Comparison of ENCODE assay signal across 22 mouse cellular contexts in genomic region chr3:148681186-148681585, GRCm38 (mm10).
A peak's percentile ranks its signal among the peaks of the same experiment; 100 is the strongest.
DNase-seq lines count a peak whose midpoint lies in the region; ATAC-seq and TF ChIP-seq lines count a peak whose summit lies in the region.
"Had no signal": no experiment of that assay in that cellular context is flagged by ENCODE, and none has a peak within 500 bp of the region (broad histone marks: within the 10 kb centered on the region; RNA-seq: fewer than 3 reads in every experiment).

No protein-coding gene starts in this region.

- H3K9ac ChIP-seq in heart, embryonic 15.5 days, result no peak overlapping the region
- H3K9ac ChIP-seq in liver, adult 2 months (ENCODE audit: low read depth, low read length), result no peak overlapping the region
- H3K9ac ChIP-seq: embryonic facial prominence, embryonic 12.5 days; hindbrain, embryonic 12.5 days; limb, embryonic 15.5 days had no signal

- H3K27ac ChIP-seq in heart, embryonic 15.5 days, result peak overlapping the region; percentile 61
- H3K27ac ChIP-seq in heart, embryonic 10.5 days, result no peak overlapping the region
- peak overlapping the region; percentile 79 for H3K27ac ChIP-seq in liver, adult 2 months (replicated peaks; ENCODE audit: insufficient read depth, low read depth, low read length)
- H3K27ac ChIP-seq: embryonic facial prominence, embryonic 12.5 days; hindbrain, embryonic 12.5 days; limb, embryonic 10.5 days; limb, embryonic 15.5 days; stomach, postnatal 0 days had no signal

- H3K4me3 ChIP-seq in heart, embryonic 15.5 days, result no peak overlapping the region
- no peak overlapping the region for H3K4me3 ChIP-seq in heart, embryonic 10.5 days
- H3K4me3 ChIP-seq in liver, adult 2 months (ENCODE audit: insufficient read depth, low read depth, low read length), result no peak overlapping the region
- H3K4me3 ChIP-seq: embryonic facial prominence, embryonic 12.5 days; hindbrain, embryonic 12.5 days; limb, embryonic 10.5 days; limb, embryonic 15.5 days had no signal

- 28% methylated on average over 2 of the region's 2 CpGs for WGBS in heart, embryonic 15.5 days
- WGBS in heart, embryonic 10.5 days, result 59% methylated on average over 2 of the region's 2 CpGs
- 9% methylated on average over 2 of the region's 2 CpGs for WGBS in liver, adult 2 months

- no peaks in the 10 kb centered on the region for H3K9me3 ChIP-seq in heart, embryonic 15.5 days (replicated peaks)
- H3K9me3 ChIP-seq in heart, embryonic 10.5 days, result no peaks in the 10 kb centered on the region
- H3K9me3 ChIP-seq: embryonic facial prominence, embryonic 12.5 days; hindbrain, embryonic 12.5 days; limb, embryonic 10.5 days; limb, embryonic 15.5 days had no signal

- TF ChIP-seq CTCF in liver, adult 2 months (IDR thresholded peaks at IDR 0.05; ENCODE audit: low read depth, low read length), result no peak

- no peak overlapping the region for H3K4me2 ChIP-seq in heart, embryonic 15.5 days
- H3K4me2 ChIP-seq: embryonic facial prominence, embryonic 12.5 days; hindbrain, embryonic 12.5 days; limb, embryonic 15.5 days; midbrain, embryonic 11.5 days had no signal

- no peaks in the 10 kb centered on the region for H3K36me3 ChIP-seq in heart, embryonic 15.5 days
- H3K36me3 ChIP-seq in heart, embryonic 10.5 days, result no peaks in the 10 kb centered on the region
- H3K36me3 ChIP-seq in liver, adult 2 months (ENCODE audit: control insufficient read depth, insufficient read depth, low read length), result no peaks in the 10 kb centered on the region
- H3K36me3 ChIP-seq: embryonic facial prominence, embryonic 12.5 days; hindbrain, embryonic 12.5 days; limb, embryonic 10.5 days; limb, embryonic 15.5 days had no signal

- no peaks in the 10 kb centered on the region for H3K79me2 ChIP-seq in liver, adult 2 months (ENCODE audit: control insufficient read depth, insufficient read depth, low read length)

- peak; percentile 11 for DNase-seq in adrenal gland, adult 8-10 months
- no peak for DNase-seq in adrenal gland, postnatal 14 days
- no peak for DNase-seq in heart, embryonic 10.5 days (ENCODE audit: low spot score)
- peak; percentile 76 for DNase-seq in liver, adult 2 months (ENCODE audit: extremely low read depth, low read depth, low spot score)
- DNase-seq in liver, result no peak
- peak; percentile 12 for DNase-seq in testis, postnatal 14 days (ENCODE audit: low spot score)
- DNase-seq: cerebellum, adult 2 months; cerebellum, postnatal 25 days; gastrocnemius, postnatal 14 days; layer of hippocampus, adult 9-11 months; lung, postnatal 36 days; right cerebral cortex, postnatal 4 days had no signal

- ATAC-seq in heart, embryonic 15.5 days (replicated peaks; ENCODE audit: insufficient number of reproducible peaks, insufficient read depth, low FRiP score, low read depth), result no peak
- ATAC-seq: forebrain, embryonic 14.5 days; intestine, embryonic 16.5 days; midbrain, embryonic 16.5 days had no signal

- no peak for TF ChIP-seq POLR2A in liver, adult 2 months (IDR thresholded peaks at IDR 0.05; ENCODE audit: extremely low read depth, insufficient read depth, low read length)

- H3K27me3 ChIP-seq in heart, embryonic 15.5 days, result no peaks in the 10 kb centered on the region
- H3K27me3 ChIP-seq in heart, embryonic 10.5 days (ENCODE audit: insufficient read depth, poor library complexity, severe bottlenecking), result no peaks in the 10 kb centered on the region
- H3K27me3 ChIP-seq in liver, adult 2 months (ENCODE audit: control insufficient read depth, insufficient read depth, low read length), result no peaks in the 10 kb centered on the region
- H3K27me3 ChIP-seq: embryonic facial prominence, embryonic 12.5 days; hindbrain, embryonic 12.5 days; limb, embryonic 15.5 days had no signal

- peaks cover 11% of the 10 kb centered on the region for H3K4me1 ChIP-seq in heart, embryonic 15.5 days (replicated peaks)
- peaks cover 3% of the 10 kb centered on the region; the same call in 1 of the 2 replicates for H3K4me1 ChIP-seq in heart, embryonic 10.5 days
- peaks cover 27% of the 10 kb centered on the region for H3K4me1 ChIP-seq in liver, adult 2 months (ENCODE audit: control insufficient read depth, insufficient read depth, low read length)
- H3K4me1 ChIP-seq: hindbrain, embryonic 12.5 days had no signal

Comparison
In these comparisons a context has a peak if more than half of its experiments do, and no peak if none do; other contexts are left out.
1. DNase-seq: peak in adrenal gland, adult 8-10 months (single experiment), liver, adult 2 months (single experiment) and testis, postnatal 14 days (single experiment); none in adrenal gland, postnatal 14 days (single experiment), heart, embryonic 10.5 days (single experiment) and liver (single experiment).